Mouse (Mus musculus): ENCODE measurements at regions not wholly inside any gene's neighbourhood (a gene's known extent, or its start where the extent isn't known, plus 50 kb on each side); places are given as distances from the start of the nearest gene placed in this dataset.

- 43% methylated on average over 5 of the region's 5 CpGs for WGBS
- H3K4me3 ChIP-seq (replicated peaks; ENCODE audit: low read length) = no peak overlapping the region
- no peak for ATAC-seq (ENCODE audit: low FRiP score)
These were observed 62.6 kb downstream of the Mcfd2 start for GRCm38 (mm10) chr17:87202958-87203720.

DNA sequence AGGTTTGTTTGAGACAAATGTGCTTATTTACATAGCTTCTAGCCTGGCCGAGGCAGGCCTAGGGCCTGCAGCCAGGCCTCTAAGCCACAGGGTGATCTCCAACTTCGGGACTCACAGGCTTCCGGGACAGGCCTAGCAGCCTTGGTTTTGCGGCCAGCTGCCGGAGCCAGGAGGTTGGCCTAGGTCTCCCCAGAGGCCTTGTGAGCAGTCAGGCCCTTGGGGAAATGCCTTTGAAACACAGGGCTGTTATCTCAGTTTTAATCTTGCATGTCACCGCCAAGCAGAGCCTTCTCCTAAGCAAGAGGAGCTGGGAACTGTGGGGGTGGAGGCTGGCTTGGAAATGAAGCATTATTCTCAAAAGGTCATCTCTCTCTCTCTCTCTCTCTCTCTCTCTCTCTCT lies 63.2 kb downstream of the Mcfd2 start:
- DNase-seq (ENCODE audit: low spot score) = no peak
- no peak for ATAC-seq (ENCODE audit: low FRiP score)
- no peaks in the 10 kb centered on the region for H3K9me3 ChIP-seq (ENCODE audit: control insufficient read depth, low read length)
- H3K4me1 ChIP-seq (replicated peaks; ENCODE audit: control insufficient read depth, insufficient read depth, low read length) = peaks cover 13% of the 10 kb centered on the region
- no peak overlapping the region for H3K4me3 ChIP-seq (replicated peaks; ENCODE audit: low read length)
- H3K27me3 ChIP-seq (ENCODE audit: control insufficient read depth, insufficient read depth, low read length) = no peaks in the 10 kb centered on the region
- H3K27ac ChIP-seq = no peak overlapping the region
- no peak overlapping the region for H3K9ac ChIP-seq
- no peak overlapping the region for H3K4me2 ChIP-seq (replicated peaks)
- no peaks in the 10 kb centered on the region for H3K36me3 ChIP-seq (replicated peaks; ENCODE audit: control insufficient read depth, insufficient read depth)
- WGBS = 33% methylated on average over 6 of the region's 6 CpGs

More at GRCm38 (mm10) chr17:87202958-87203720, 62.6 kb downstream of the Mcfd2 start:
- Histone ChIP-seq H3K4me1 (replicated peaks; ENCODE audit: control insufficient read depth, insufficient read depth, low read length) (peaks cover 13% of the 10 kb centered on the region), H3K27ac (no peak overlapping the region), H3K9me3 (ENCODE audit: control insufficient read depth, low read length) (no peaks in the 10 kb centered on the region), H3K27me3 (ENCODE audit: control insufficient read depth, insufficient read depth, low read length) (no peaks in the 10 kb centered on the region), H3K4me2 (replicated peaks) (no peak overlapping the region), H3K36me3 (replicated peaks; ENCODE audit: control insufficient read depth, insufficient read depth) (no peaks in the 10 kb centered on the region), H3K9ac (no peak overlapping the region)
- DNase-seq (ENCODE audit: low spot score) = no peak

DNA sequence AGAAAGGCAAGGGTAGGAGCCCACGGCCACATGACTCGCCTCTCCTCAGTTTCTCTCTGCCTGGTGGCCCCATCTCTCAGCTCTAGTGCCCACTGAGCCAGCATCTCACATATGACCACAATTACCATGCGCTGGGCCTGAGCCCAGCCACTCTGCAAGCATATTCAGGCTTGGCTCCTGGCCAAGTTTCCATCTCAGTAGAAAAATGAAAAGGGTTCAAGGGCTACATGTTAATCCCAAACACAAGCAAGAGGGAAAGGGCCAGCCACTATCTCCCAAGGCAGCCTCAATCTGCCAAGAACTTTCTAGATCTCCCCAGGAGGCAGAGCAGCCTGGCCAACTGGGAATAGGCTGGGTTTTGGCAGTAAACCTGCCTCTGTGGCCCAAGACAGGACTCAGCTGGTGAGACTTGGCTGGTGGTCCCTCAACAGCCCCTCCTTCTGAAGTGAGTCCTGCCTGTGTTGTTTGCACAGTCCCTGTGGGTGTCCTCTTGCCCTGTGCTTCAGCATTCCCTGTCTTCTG lies 65.0 kb downstream of the Mcfd2 start:
- no peaks in the 10 kb centered on the region for H3K27me3 ChIP-seq (ENCODE audit: control insufficient read depth, insufficient read depth, low read length)
- ATAC-seq (ENCODE audit: low FRiP score) (peak; percentile 75; the same call in 1 of the 2 replicates), DNase-seq (ENCODE audit: low spot score) (peak; percentile 79)
- no peak overlapping the region for H3K9ac ChIP-seq
- 68% methylated on average over 3 of the region's 3 CpGs for WGBS
- no peak overlapping the region for H3K27ac ChIP-seq
- H3K36me3 ChIP-seq (replicated peaks; ENCODE audit: control insufficient read depth, insufficient read depth) = no peaks in the 10 kb centered on the region
- no peak overlapping the region for H3K4me3 ChIP-seq (replicated peaks; ENCODE audit: low read length)
- H3K4me1 ChIP-seq (replicated peaks; ENCODE audit: control insufficient read depth, insufficient read depth, low read length) = peaks cover 13% of the 10 kb centered on the region
- H3K9me3 ChIP-seq (ENCODE audit: control insufficient read depth, low read length) = no peaks in the 10 kb centered on the region
- no peak overlapping the region for H3K4me2 ChIP-seq (replicated peaks)

DNA sequence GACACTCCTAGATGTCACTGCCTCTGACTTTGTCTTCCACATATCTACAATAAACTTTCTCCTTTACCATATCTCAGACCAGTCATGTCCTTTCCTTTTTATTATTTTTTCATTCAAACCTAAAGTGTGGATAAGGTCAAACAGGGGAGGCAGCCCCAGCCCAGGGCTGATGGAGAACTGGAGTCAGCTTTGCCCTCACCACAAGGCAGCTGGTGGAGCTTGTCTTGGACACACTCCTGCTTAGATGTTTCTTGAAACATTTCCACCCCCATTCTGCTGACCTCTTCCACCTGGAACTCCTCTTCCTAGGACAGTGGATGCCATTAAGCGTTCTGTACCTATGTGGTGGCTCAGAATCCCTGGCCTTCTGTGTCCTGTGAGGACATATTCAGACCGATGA lies 65.6 kb downstream of the Mcfd2 start:
- Histone ChIP-seq H3K27ac (no peak overlapping the region), H3K9me3 (ENCODE audit: control insufficient read depth, low read length) (no peaks in the 10 kb centered on the region), H3K27me3 (ENCODE audit: control insufficient read depth, insufficient read depth, low read length) (no peaks in the 10 kb centered on the region), H3K36me3 (replicated peaks; ENCODE audit: control insufficient read depth, insufficient read depth) (no peaks in the 10 kb centered on the region), H3K4me3 (replicated peaks; ENCODE audit: low read length) (no peak overlapping the region), H3K9ac (no peak overlapping the region), H3K4me2 (replicated peaks) (no peak overlapping the region), H3K4me1 (replicated peaks; ENCODE audit: control insufficient read depth, insufficient read depth, low read length) (peaks cover 13% of the 10 kb centered on the region)
- DNase-seq (ENCODE audit: low spot score) (no peak), ATAC-seq (ENCODE audit: low FRiP score) (no peak)
- WGBS = 97% methylated on average over 2 of the region's 2 CpGs

DNA sequence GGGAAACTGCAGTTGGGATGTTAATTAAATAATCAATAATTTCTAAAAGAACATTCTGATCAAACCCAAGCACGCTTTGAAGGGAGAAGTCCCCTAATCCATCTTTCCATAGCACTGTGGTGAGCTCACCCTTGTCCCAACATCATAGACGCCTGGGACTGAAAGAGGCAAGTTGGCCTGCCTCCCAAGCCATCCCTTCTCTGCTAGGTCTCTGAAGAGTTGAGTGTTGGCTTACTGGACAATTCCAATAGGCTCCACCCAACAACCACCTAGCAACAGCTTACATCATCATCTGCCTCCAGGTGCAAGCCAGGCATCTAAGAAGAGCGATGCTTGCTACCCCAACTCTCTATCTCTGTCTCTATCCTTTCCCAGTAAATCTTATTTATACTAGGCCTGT lies 66.6 kb downstream of the Mcfd2 start:
- no peak for DNase-seq (ENCODE audit: low spot score)
- Histone ChIP-seq H3K27me3 (ENCODE audit: control insufficient read depth, insufficient read depth, low read length) (no peaks in the 10 kb centered on the region), H3K27ac (no peak overlapping the region), H3K4me3 (replicated peaks; ENCODE audit: low read length) (no peak overlapping the region), H3K9me3 (ENCODE audit: control insufficient read depth, low read length) (no peaks in the 10 kb centered on the region), H3K4me1 (replicated peaks; ENCODE audit: control insufficient read depth, insufficient read depth, low read length) (peaks cover 13% of the 10 kb centered on the region), H3K36me3 (replicated peaks; ENCODE audit: control insufficient read depth, insufficient read depth) (no peaks in the 10 kb centered on the region), H3K9ac (no peak overlapping the region), H3K4me2 (replicated peaks) (no peak overlapping the region)
- 82% methylated on average over 3 of the region's 3 CpGs for WGBS
- no peak for ATAC-seq (ENCODE audit: low FRiP score)

- Histone ChIP-seq H3K27ac (no peak overlapping the region), H3K4me1 (replicated peaks; ENCODE audit: control insufficient read depth, insufficient read depth, low read length) (peaks cover 13% of the 10 kb centered on the region), H3K36me3 (replicated peaks; ENCODE audit: control insufficient read depth, insufficient read depth) (no peaks in the 10 kb centered on the region), H3K9me3 (ENCODE audit: control insufficient read depth, low read length) (no peaks in the 10 kb centered on the region), H3K9ac (no peak overlapping the region), H3K27me3 (ENCODE audit: control insufficient read depth, insufficient read depth, low read length) (no peaks in the 10 kb centered on the region), H3K4me3 (replicated peaks; ENCODE audit: low read length) (no peak overlapping the region), H3K4me2 (replicated peaks) (no peak overlapping the region)
- DNase-seq (ENCODE audit: low spot score) (no peak), ATAC-seq (ENCODE audit: low FRiP score) (no peak)
- 92% methylated on average over 4 of the region's 4 CpGs for WGBS
These were observed 68.3 kb downstream of the Mcfd2 start for GRCm38 (mm10) chr17:87197434-87197833.

GRCm38 (mm10) chr17:87194639-87195038 lies 71.1 kb downstream of the Mcfd2 start:
- Histone ChIP-seq H3K9me3 (ENCODE audit: control insufficient read depth, low read length) (no peaks in the 10 kb centered on the region), H3K4me1 (replicated peaks; ENCODE audit: control insufficient read depth, insufficient read depth, low read length) (no peaks in the 10 kb centered on the region), H3K27ac (no peak overlapping the region), H3K4me2 (replicated peaks) (no peak overlapping the region), H3K9ac (no peak overlapping the region), H3K27me3 (ENCODE audit: control insufficient read depth, insufficient read depth, low read length) (no peaks in the 10 kb centered on the region), H3K4me3 (replicated peaks; ENCODE audit: low read length) (no peak overlapping the region), H3K36me3 (replicated peaks; ENCODE audit: control insufficient read depth, insufficient read depth) (no peaks in the 10 kb centered on the region)
- WGBS = 60% methylated on average over 11 of the region's 11 CpGs
- no peak for DNase-seq (ENCODE audit: low spot score)
- ATAC-seq (ENCODE audit: low FRiP score) = no peak

GRCm38 (mm10) chr17:87193482-87193881 lies 72.3 kb downstream of the Mcfd2 start:
- Histone ChIP-seq H3K27ac (no peak overlapping the region), H3K9me3 (ENCODE audit: control insufficient read depth, low read length) (no peaks in the 10 kb centered on the region), H3K4me2 (replicated peaks) (no peak overlapping the region), H3K36me3 (replicated peaks; ENCODE audit: control insufficient read depth, insufficient read depth) (no peaks in the 10 kb centered on the region), H3K4me3 (replicated peaks; ENCODE audit: low read length) (no peak overlapping the region), H3K4me1 (replicated peaks; ENCODE audit: control insufficient read depth, insufficient read depth, low read length) (no peaks in the 10 kb centered on the region), H3K9ac (no peak overlapping the region), H3K27me3 (ENCODE audit: control insufficient read depth, insufficient read depth, low read length) (no peaks in the 10 kb centered on the region)
- ATAC-seq (ENCODE audit: low FRiP score) = no peak
- 16% methylated on average over 7 of the region's 7 CpGs for WGBS
- no peak for DNase-seq (ENCODE audit: low spot score)

DNA sequence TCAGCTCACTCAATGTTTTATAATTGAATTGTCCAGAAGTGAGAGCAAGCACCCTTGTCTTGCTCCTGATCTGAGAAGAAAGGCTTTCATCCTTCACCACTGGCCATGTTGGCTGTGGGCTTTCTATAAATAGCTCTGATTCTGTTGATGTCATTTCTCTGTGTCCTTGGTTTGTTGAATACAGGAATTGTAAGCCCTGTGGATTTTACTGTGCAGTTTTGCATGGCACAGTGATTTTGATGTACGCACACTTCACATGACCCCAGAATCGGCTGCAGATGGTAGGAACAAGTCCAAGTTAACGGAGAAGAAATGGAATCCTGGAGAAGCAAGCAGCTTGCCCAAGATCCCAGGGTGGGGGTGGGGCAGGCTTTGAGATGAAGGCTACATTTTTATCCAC lies 76.1 kb downstream of the Mcfd2 start:
- Histone ChIP-seq H3K4me1 (replicated peaks; ENCODE audit: control insufficient read depth, insufficient read depth, low read length) (no peaks in the 10 kb centered on the region), H3K9me3 (ENCODE audit: control insufficient read depth, low read length) (no peaks in the 10 kb centered on the region), H3K27ac (no peak overlapping the region), H3K36me3 (replicated peaks; ENCODE audit: control insufficient read depth, insufficient read depth) (no peaks in the 10 kb centered on the region), H3K4me2 (replicated peaks) (no peak overlapping the region), H3K9ac (no peak overlapping the region), H3K4me3 (replicated peaks; ENCODE audit: low read length) (no peak overlapping the region), H3K27me3 (ENCODE audit: control insufficient read depth, insufficient read depth, low read length) (no peaks in the 10 kb centered on the region)
- no peak for DNase-seq (ENCODE audit: low spot score)
- ATAC-seq (ENCODE audit: low FRiP score) = no peak
- 75% methylated on average over 3 of the region's 3 CpGs for WGBS
